Mouse (Mus musculus): Measurements from ENCODE around the gene Tmem236. TPM values are rescaled to one million over a fixed set of nuclear protein-coding genes. Genes with fewer than 3 reads are reported as not detected.

Tmem236 gene
- polyA plus RNA-seq, 1 experiment from 2014 or later = 0.21 TPM

MicroRNAs within 50 kb of the gene (microRNA counts, 519-probe panel; counts per million panel counts)
- microRNA mmu-miR-511 = not detected

Small RNA genes within 50 kb of the gene (microRNA-seq; reads per million reads assigned to microRNA genes)
- gene Mir511 = 3.3 reads per million, percentile 13 among the genes with 10 or more reads in this experiment

Other genes with a start within 250 kb of the Tmem236 start
- 79.0 and 86.4 TPM in 2 replicates for gene Hacd1, start 118.4 kb upstream of the Tmem236 start, polyA plus RNA-seq (2015; fragmentation: Nextera tagmentation; extraction: Ambion mirVana)
- 125 and 129 TPM in 2 replicates for gene Stam, start 100.4 kb upstream of the Tmem236 start, polyA plus RNA-seq (2015; fragmentation: Nextera tagmentation; extraction: Ambion mirVana)
- gene Mrc1, start 54.9 kb downstream of the Tmem236 start, polyA plus RNA-seq (2015; fragmentation: Nextera tagmentation; extraction: Ambion mirVana) = 4.9 and 6.6 TPM in 2 replicates
- gene Slc39a12, start 213.8 kb downstream of the Tmem236 start, polyA plus RNA-seq (2015; fragmentation: Nextera tagmentation; extraction: Ambion mirVana) = 2.3 and 4.4 TPM in 2 replicates

Data from hindbrain, embryonic 15.5 days (tissue).